Mouse (Mus musculus) left cerebral cortex, adult 8-10 months (tissue): ENCODE results near the gene Trim71. TPM values are rescaled to one million over a fixed set of nuclear protein-coding genes. Genes with fewer than 3 reads are reported as not detected.

Experiments
- DNase-seq, 2 experiments: peaks; one replicate each; pipeline ENCODE4 v3.0.0; 2022; ENCODE audit warnings: low spot score in 2 of 2
- total RNA-seq, 4 experiments: library from RNA; stranded (reverse); gene quantifications; 2 replicates each; pipeline ENCODE4 v1.2.4; 2022

The Trim71 gene
- total RNA-seq, 4 experiments from 2014 or later = 0.46 to 0.67 (median 0.59) TPM

GRCm38 (mm10) chr9:114557086-114557485 lies 7.1 kb downstream of the Trim71 start:
- no peak for DNase-seq

DNA sequence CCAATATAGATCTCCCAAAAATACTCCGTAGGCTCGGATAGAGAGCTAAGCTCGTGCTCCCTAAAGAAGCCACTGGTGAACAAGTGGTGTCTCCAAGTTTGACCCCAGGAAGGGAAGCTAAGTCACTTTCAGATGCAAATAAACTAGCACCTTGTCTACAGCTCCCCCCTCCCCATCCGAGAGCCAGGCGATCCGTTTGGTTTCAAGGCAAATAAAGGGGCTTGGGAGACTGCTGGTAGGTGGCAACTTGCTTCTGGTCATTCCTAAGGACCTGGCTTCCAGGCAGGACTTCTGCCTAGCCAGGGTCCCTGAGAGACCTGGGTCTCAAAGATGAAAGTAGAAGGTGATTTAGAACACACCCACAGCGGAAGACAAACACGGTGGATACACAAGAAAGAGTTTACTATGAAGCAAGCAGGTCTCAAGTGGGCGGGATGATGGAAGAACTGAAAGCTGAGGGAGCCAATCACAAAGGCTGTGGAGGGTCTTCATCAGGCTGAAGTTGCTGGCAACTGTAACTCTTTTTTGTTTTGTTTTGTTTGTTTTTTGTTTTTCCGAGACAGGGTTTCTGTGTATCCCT lies 7.8 kb downstream of the Trim71 start:
- no peak for DNase-seq

- no peak for DNase-seq
Observed at GRCm38 (mm10) chr9:114554355-114554979, 9.7 kb downstream of the Trim71 start.

DNA sequence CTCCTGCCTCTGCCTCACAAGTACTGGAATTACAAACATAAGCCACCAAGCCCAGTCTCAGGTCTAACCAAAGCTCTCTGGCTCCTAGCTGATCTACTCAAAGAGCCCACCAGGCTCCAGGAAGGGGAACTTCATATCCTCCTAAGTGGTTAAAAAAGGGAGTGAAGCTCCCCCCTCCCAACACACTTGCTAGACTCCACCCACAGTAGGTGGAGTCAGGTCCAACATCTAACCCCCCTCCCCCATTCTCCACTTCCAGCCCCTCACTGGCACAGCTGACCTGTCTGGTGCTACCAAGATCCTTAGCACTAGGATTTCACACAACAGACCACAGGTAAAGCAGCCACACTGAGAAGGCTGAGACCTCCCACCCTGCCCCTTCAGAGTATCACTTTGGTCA lies 10.3 kb downstream of the Trim71 start:
- no peak for DNase-seq

GRCm38 (mm10) chr9:114550033-114550432 lies 14.1 kb downstream of the Trim71 start:
- DNase-seq = no peak

- DNase-seq = no peak
Observed at GRCm38 (mm10) chr9:114549117-114549516, 15.1 kb downstream of the Trim71 start.

DNA sequence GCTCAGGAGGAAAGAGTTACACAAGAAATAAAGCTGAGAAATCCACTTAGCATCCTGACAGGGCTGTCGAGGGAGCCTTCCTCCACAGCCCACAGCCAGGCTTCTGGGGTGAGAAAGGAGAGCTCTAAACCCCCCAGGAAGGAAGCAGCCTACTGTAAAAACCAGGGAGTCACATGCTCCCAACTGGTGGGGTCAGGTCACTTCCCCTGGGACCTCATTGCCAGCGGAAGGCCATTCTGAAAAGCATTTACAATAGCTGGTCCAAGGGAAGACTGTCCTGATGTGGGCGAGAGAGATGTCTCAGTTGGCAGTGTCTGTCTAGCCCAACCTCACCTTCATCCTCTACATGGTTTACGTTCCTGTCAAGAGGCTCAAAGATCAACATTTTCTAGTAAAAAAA lies 15.7 kb downstream of the Trim71 start:
- no peak for DNase-seq

- DNase-seq = no peak
Observed at GRCm38 (mm10) chr9:114547643-114548077, 16.5 kb downstream of the Trim71 start.

GRCm38 (mm10) chr9:114546765-114547164 lies 17.4 kb downstream of the Trim71 start:
- DNase-seq = no peak

DNA sequence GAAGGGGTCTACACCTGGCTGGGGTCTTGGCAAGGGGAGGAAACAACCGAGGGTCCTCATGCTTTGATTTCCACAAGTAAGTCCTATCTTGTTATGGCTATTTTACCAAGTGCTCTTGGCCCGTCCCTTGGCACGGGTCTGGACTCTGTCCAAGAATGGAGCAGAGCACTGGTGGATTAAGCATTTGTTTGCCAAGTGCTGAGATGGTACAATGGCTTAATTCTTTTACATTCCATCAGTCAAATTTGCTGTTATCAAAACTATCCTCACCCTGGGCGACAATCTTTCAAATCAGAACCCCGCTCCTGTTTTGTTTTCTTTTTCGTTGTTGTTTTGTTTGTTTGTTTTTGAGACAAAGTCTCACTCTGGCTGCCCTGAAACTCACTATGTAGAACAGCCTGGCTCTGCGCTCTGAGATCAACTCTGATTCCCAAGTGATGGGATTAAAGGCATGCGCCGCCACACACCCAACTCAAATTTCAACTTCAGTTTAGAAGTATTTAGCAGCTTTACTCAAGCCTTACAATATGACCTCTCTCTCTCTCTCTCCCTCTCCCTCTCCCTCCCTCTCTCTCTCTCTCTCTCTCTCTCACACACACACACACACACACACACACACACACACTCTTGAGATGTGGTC lies 19.3 kb downstream of the Trim71 start:
- no peak for DNase-seq

GRCm38 (mm10) chr9:114543882-114544753 lies 20.1 kb downstream of the Trim71 start:
- no peak for DNase-seq

- no peak for DNase-seq
Observed at GRCm38 (mm10) chr9:114541279-114541741, 22.9 kb downstream of the Trim71 start.

- no peak for DNase-seq
Observed at GRCm38 (mm10) chr9:114538996-114539563, 25.1 kb downstream of the Trim71 start.

GRCm38 (mm10) chr9:114536628-114537027 lies 27.5 kb downstream of the Trim71 start:
- DNase-seq = no peak

DNA sequence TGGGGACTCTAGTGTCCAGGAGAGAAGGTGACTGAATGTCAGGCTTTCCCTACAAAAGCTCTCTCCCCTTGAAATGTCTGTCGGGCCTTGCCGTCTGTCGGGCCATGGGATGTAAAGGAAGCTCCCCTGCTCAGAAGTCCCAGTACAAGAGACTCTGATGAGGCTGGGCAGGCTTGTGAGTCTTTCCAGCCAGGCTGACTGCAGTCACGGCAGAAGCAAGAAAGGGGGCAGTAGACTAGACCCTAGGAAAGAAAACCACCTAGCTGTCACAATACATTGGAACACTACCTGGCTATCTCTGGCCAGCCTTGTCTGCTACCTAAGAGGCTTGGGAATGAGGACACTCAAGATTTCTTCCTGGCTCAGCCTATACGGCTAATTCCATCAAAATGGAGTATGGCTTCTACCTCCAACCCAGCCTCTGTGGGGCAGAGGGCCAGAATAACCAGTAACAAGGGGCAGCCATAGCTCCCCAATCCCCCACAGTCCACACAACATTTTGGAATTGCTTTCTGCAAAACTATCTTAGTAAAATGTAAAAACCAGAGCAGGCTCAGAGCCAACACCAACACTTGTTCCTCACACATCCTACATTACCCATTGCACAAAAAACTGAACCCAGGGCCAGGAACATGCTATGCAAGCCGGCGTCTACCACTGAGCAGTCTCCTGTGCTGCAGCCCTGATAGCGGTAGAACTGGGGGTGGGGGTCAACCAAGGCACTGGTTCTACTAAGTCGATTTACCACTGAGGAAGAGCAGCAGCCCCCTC lies 29.2 kb downstream of the Trim71 start:
- no peak for DNase-seq

DNA sequence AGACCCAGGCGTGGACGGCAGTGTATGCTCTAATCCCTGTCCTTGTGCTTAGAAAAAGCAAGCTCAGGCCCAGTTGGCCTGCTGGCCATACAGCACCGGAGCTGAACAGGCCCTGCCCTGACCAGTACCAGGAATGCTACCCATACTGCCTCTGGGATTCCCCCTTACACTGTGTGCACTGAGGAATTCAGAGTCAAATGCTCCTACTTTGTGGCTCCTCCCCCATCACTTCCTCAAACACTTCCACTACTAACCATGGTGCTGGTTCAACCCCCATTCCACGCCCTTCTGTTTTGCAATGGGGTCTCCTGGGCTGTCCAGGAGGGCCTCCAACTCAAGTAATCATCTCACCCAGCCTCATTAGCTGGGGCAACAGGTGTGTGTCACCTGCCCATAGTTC lies 30.3 kb downstream of the Trim71 start:
- DNase-seq = no peak

GRCm38 (mm10) chr9:114531276-114531675 lies 32.9 kb downstream of the Trim71 start:
- DNase-seq = no peak

DNA sequence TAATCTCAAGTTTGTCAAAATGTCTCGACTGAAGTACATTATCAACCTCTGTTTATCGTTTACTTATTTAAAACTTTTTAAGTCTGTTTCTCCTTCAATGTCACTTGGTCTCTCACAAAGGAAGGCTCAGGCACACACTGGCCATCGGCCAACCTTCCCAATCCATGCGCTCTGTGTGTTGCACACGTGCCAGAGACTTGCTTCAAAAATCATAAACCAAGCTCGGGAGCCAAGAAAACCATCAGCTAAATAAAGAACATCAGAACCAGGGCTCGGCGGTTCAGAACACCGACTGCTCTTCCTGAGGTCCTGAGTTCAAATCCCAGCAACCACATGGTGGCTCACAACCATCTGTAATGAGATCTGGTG lies 35.5 kb downstream of the Trim71 start:
- DNase-seq = no peak

- DNase-seq = no peak
Observed at GRCm38 (mm10) chr9:114527992-114528679, 36.0 kb downstream of the Trim71 start.

GRCm38 (mm10) chr9:114527085-114527484 lies 37.1 kb downstream of the Trim71 start:
- no peak for DNase-seq
